1 mouse cellular context compared by ENCODE assay signal in genomic region chr1:134078802-134079476, GRCm38 (mm10).
TF ChIP-seq lines count a peak whose summit lies in the region.

Gene Btg2, minus strand, starts transcription at chr1:134079120.

TF ChIP-seq in CH12.LX, 34 proteins besides CTCF, POLR2A, EP300 and RAD21 (continued from another document):
- TF ChIP-seq PAX5 (IDR thresholded peaks at IDR 0.05; ENCODE audit: low read length) (no peak), IRF4 (IDR thresholded peaks at IDR 0.05; ENCODE audit: low read depth, low read length) (peak; percentile 39; the same call in 1 of the 2 replicates), KAT2A (IDR thresholded peaks at IDR 0.05; ENCODE audit: insufficient replicate concordance, low read length) (0 out of 2 replicates have a peak, but pooled peaks have one; percentile 29), ETS1 (conservative IDR thresholded peaks at IDR 0.05; ENCODE audit: low read depth, low read length) (peak; percentile 61; the same call in 1 of the 2 replicates), BHLHE40 (IDR thresholded peaks at IDR 0.05; ENCODE audit: low read depth, low read length) (peak; percentile 82), MEF2A (IDR thresholded peaks at IDR 0.05; ENCODE audit: borderline replicate concordance, low read depth, low read length) (peak; percentile 43; the same call in 1 of the 2 replicates), MAX (IDR thresholded peaks at IDR 0.05; ENCODE audit: low read length) (peak; percentile 33; the same call in 1 of the 2 replicates), MYC (IDR thresholded peaks at IDR 0.05; ENCODE audit: low read depth, low read length) (peak; percentile 32; the same call in 1 of the 2 replicates), ELF1 (IDR thresholded peaks at IDR 0.05; ENCODE audit: low read depth, low read length) (peak; percentile 45; the same call in 1 of the 2 replicates), ZNF384 (IDR thresholded peaks at IDR 0.05; ENCODE audit: low read depth, low read length) (no peak), ZC3H11A (IDR thresholded peaks at IDR 0.05; ENCODE audit: low read depth, low read length) (no peak), ZKSCAN1 (IDR thresholded peaks at IDR 0.05; ENCODE audit: borderline replicate concordance, low read depth, low read length) (no peak), GABPA (IDR thresholded peaks at IDR 0.05; ENCODE audit: insufficient replicate concordance, low read depth, low read length) (no peak), USF1 (IDR thresholded peaks at IDR 0.05; ENCODE audit: low read depth, low read length) (no peak; the same call in 1 of the 2 replicates), CHD2 (IDR thresholded peaks at IDR 0.05; ENCODE audit: low read length) (no peak; the same call in 1 of the 2 replicates), MXI1 (IDR thresholded peaks at IDR 0.05; ENCODE audit: low read depth, low read length) (peak; percentile 65; the same call in 1 of the 2 replicates), SIN3A (IDR thresholded peaks at IDR 0.05; ENCODE audit: low read length) (peak; percentile 91)
